27 mouse cellular contexts compared by ENCODE assay signal in the genomic region with DNA sequence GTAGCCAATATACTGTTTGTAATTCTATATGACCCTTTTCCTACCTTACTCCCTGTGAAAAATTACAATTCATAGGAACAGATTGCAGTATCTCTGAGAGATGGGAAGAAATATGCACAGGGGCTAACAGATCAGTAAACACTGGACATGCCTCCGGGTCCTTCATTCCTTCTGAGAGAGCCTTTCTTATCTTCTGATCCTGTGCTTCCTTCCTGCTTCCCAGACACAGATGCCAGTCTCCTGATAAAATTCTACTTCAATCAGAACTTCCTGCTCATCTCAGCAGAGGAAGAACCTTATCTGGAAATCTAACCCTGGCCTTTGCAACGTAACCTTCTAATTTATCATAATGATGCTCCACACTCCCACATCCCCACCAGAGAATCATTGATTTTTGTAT. TPM values are rescaled to one million over a fixed set of nuclear protein-coding genes. Genes with fewer than 3 reads are reported as not detected.
A peak's percentile ranks its signal among the peaks of the same experiment; 100 is the strongest.
DNase-seq lines count a peak whose midpoint lies in the region; ATAC-seq and TF ChIP-seq lines count a peak whose summit lies in the region.
"Had no signal": no experiment of that assay in that cellular context is flagged by ENCODE, and none has a peak within 500 bp of the region (broad histone marks: within the 10 kb centered on the region; RNA-seq: fewer than 3 reads in every experiment).

No protein-coding gene starts in this region.

- no peaks in the 10 kb centered on the region for H3K79me2 ChIP-seq in MEL (ENCODE audit: control insufficient read depth, insufficient read depth, low read length, poor library complexity)

- TF ChIP-seq POLR2A in kidney, adult 2 months (IDR thresholded peaks at IDR 0.05; ENCODE audit: low read depth, low read length): no peak
- TF ChIP-seq POLR2A in MEL (IDR thresholded peaks at IDR 0.05; ENCODE audit: control insufficient read depth in 1 of 2, insufficient read depth in 1 of 2, low read depth in 1 of 2, low read length in 2 of 2, poor library complexity in 1 of 2): no peak

- no peaks in the 10 kb centered on the region for H3K36me3 ChIP-seq in kidney, embryonic 16.5 days (ENCODE audit: insufficient read depth, low read length)
- no peaks in the 10 kb centered on the region for H3K36me3 ChIP-seq in kidney, adult 2 months (ENCODE audit: control insufficient read depth, insufficient read depth, low read length)
- H3K36me3 ChIP-seq in MEL (ENCODE audit: control insufficient read depth in 1 of 2, insufficient read depth in 2 of 2, low read length in 2 of 2): peaks cover 0 to 8% of the 10 kb centered on the region in 2 experiments; a peak in 2 of 4 replicates
- no peaks in the 10 kb centered on the region for H3K36me3 ChIP-seq in midbrain, embryonic 16.5 days (ENCODE audit: control insufficient read depth, insufficient read depth, low read length)
- H3K36me3 ChIP-seq: embryonic facial prominence, embryonic 15.5 days; forebrain, embryonic 10.5 days; heart, embryonic 13.5 days; hindbrain, embryonic 12.5 days had no signal

- no peaks in the 10 kb centered on the region for H3K4me1 ChIP-seq in kidney, embryonic 16.5 days (ENCODE audit: insufficient read depth, low read length)
- no peaks in the 10 kb centered on the region for H3K4me1 ChIP-seq in kidney, adult 2 months (ENCODE audit: control insufficient read depth, insufficient read depth, low read length)
- peaks cover 0 to 2% of the 10 kb centered on the region in 2 experiments; a peak in 1 of 4 replicates for H3K4me1 ChIP-seq in MEL (ENCODE audit: control insufficient read depth in 1 of 2, insufficient read depth in 2 of 2, low read length in 2 of 2)
- H3K4me1 ChIP-seq in midbrain, embryonic 16.5 days (ENCODE audit: control insufficient read depth, insufficient read depth, low read length): no peaks in the 10 kb centered on the region
- H3K4me1 ChIP-seq: embryonic facial prominence, embryonic 15.5 days; forebrain, embryonic 10.5 days; hindbrain, embryonic 12.5 days had no signal

- 32% methylated on average over 2 of the region's 2 CpGs for WGBS in kidney, embryonic 16.5 days
- WGBS in kidney, adult 2 months: 46% methylated on average over 2 of the region's 2 CpGs
- WGBS in midbrain, embryonic 16.5 days: 95% methylated on average over 2 of the region's 2 CpGs

- TF ChIP-seq EP300 in MEL (IDR thresholded peaks at IDR 0.05; ENCODE audit: low read depth in 1 of 2, low read length in 2 of 2): peak; percentile 31 to 33; a peak in 2 of 4 replicates

- no peak for DNase-seq in kidney, adult 2 months
- DNase-seq in 416B (ENCODE audit: low read depth) (peak; percentile 2), MEL (ENCODE audit: low read depth, low spot score) (no peak)
- DNase-seq in lung, postnatal 14 days: peak; percentile 3
- no peak for DNase-seq in cerebellum, adult 9-11 months
- DNase-seq: adrenal gland, postnatal 10 days; cerebellum, adult 11 months; cerebellum, adult 8-10 months; cerebellum, postnatal 25 days; embryo, embryonic 11 days; gastrocnemius, adult 2 months; gastrocnemius, postnatal 25 days; heart, postnatal 10 days; heart, postnatal 4 days had no signal

- H3K27ac ChIP-seq in kidney, embryonic 16.5 days (ENCODE audit: low read length): no peak overlapping the region
- no peak overlapping the region for H3K27ac ChIP-seq in kidney, adult 2 months (ENCODE audit: insufficient read depth, low read depth, low read length)
- H3K27ac ChIP-seq in MEL (ENCODE audit: control insufficient read depth, low read depth, low read length): no peak overlapping the region
- H3K27ac ChIP-seq in midbrain, embryonic 16.5 days (ENCODE audit: low read length): no peak overlapping the region
- H3K27ac ChIP-seq: embryonic facial prominence, embryonic 15.5 days; forebrain, embryonic 10.5 days; gastrocnemius, adult 2 months; heart, embryonic 13.5 days; hindbrain, embryonic 12.5 days had no signal

- H3K9me3 ChIP-seq in kidney, embryonic 16.5 days (ENCODE audit: low read length): no peaks in the 10 kb centered on the region
- no peaks in the 10 kb centered on the region for H3K9me3 ChIP-seq in MEL (replicated peaks; ENCODE audit: insufficient read depth, low read length)
- no peaks in the 10 kb centered on the region for H3K9me3 ChIP-seq in midbrain, embryonic 16.5 days (replicated peaks; ENCODE audit: control insufficient read depth, low read length, poor library complexity, severe bottlenecking)
- H3K9me3 ChIP-seq: embryonic facial prominence, embryonic 15.5 days; forebrain, embryonic 10.5 days; heart, embryonic 13.5 days; hindbrain, embryonic 12.5 days had no signal

- peak; percentile 75; the same call in 1 of the 2 replicates for ATAC-seq in kidney, embryonic 16.5 days (ENCODE audit: low FRiP score, low TSS enrichment)
- ATAC-seq in midbrain, embryonic 16.5 days: no peak
- ATAC-seq: forebrain, embryonic 14.5 days; hindbrain, embryonic 16.5 days had no signal

- H3K9ac ChIP-seq in kidney, embryonic 16.5 days (replicated peaks; ENCODE audit: low read length): no peak overlapping the region
- no peak overlapping the region for H3K9ac ChIP-seq in MEL (ENCODE audit: control insufficient read depth, low read depth, low read length, poor library complexity, severe bottlenecking)
- no peak overlapping the region for H3K9ac ChIP-seq in midbrain, embryonic 16.5 days (ENCODE audit: low read depth, low read length)
- H3K9ac ChIP-seq: embryonic facial prominence, embryonic 15.5 days; heart, embryonic 13.5 days; hindbrain, embryonic 12.5 days had no signal

- H3K27me3 ChIP-seq in kidney, embryonic 16.5 days (ENCODE audit: insufficient read depth, low read length): no peaks in the 10 kb centered on the region
- H3K27me3 ChIP-seq in kidney, adult 2 months (replicated peaks; ENCODE audit: control insufficient read depth, insufficient read depth, low read length): no peaks in the 10 kb centered on the region
- no peaks in the 10 kb centered on the region for H3K27me3 ChIP-seq in MEL (ENCODE audit: control insufficient read depth in 1 of 2, insufficient read depth in 2 of 2, low read length in 2 of 2)
- no peaks in the 10 kb centered on the region for H3K27me3 ChIP-seq in midbrain, embryonic 16.5 days (ENCODE audit: control insufficient read depth, insufficient read depth, low read depth, low read length)
- H3K27me3 ChIP-seq: embryonic facial prominence, embryonic 15.5 days; heart, embryonic 13.5 days; hindbrain, embryonic 12.5 days had no signal

- TF ChIP-seq CTCF in kidney, adult 2 months (conservative IDR thresholded peaks at IDR 0.05; ENCODE audit: insufficient read depth, insufficient read length, low read depth, low read length): no peak
- no peak for TF ChIP-seq CTCF in MEL (IDR thresholded peaks at IDR 0.05 in 2 of 3, conservative IDR thresholded peaks at IDR 0.05 in 1 of 3; ENCODE audit: control insufficient read depth in 1 of 3, insufficient read depth in 1 of 3, low read depth in 2 of 3, low read length in 3 of 3, poor library complexity in 1 of 3, severe bottlenecking in 1 of 3)

- no peak for TF ChIP-seq RAD21 in MEL (IDR thresholded peaks at IDR 0.05; ENCODE audit: low read depth, low read length)

- no peak overlapping the region for H3K4me2 ChIP-seq in kidney, embryonic 16.5 days (replicated peaks; ENCODE audit: low read depth, low read length)
- no peak overlapping the region for H3K4me2 ChIP-seq in midbrain, embryonic 16.5 days (ENCODE audit: low read length)
- H3K4me2 ChIP-seq: embryonic facial prominence, embryonic 15.5 days; heart, embryonic 13.5 days; hindbrain, embryonic 12.5 days had no signal

- no peak overlapping the region for H3K4me3 ChIP-seq in kidney, embryonic 16.5 days (ENCODE audit: low read length)
- no peak overlapping the region for H3K4me3 ChIP-seq in kidney, adult 2 months (ENCODE audit: insufficient read depth, low read depth, low read length)
- H3K4me3 ChIP-seq in MEL (ENCODE audit: control insufficient read depth in 1 of 2, insufficient read depth in 1 of 2, low read depth in 2 of 2, low read length in 2 of 2): no peak overlapping the region
- no peak overlapping the region for H3K4me3 ChIP-seq in midbrain, embryonic 16.5 days (ENCODE audit: low read depth, low read length)
- H3K4me3 ChIP-seq: embryonic facial prominence, embryonic 15.5 days; erythroblast, embryonic 14.5 days; forebrain, embryonic 10.5 days; gastrocnemius, adult 2 months; heart, embryonic 13.5 days; hindbrain, embryonic 12.5 days had no signal

TF ChIP-seq in MEL, 35 proteins besides CTCF, POLR2A, EP300 and RAD21:
- TF ChIP-seq TAL1 (IDR thresholded peaks at IDR 0.05; ENCODE audit: low read length) (peak; percentile 14; the same call in 1 of the 2 replicates), MEF2A (IDR thresholded peaks at IDR 0.05; ENCODE audit: extremely low read depth, insufficient replicate concordance, low read depth, low read length, poor library complexity, severe bottlenecking) (no peak), GATA1 (IDR thresholded peaks at IDR 0.05; ENCODE audit: low read depth, low read length) (peak; percentile 65)

RNA-seq across cellular contexts. Expression of a gene that starts 6.4 kb away (rescaled TPM):
- polyA plus RNA-seq in kidney, embryonic 16.5 days (2015; fragmentation: Nextera tagmentation; extraction: Ambion mirVana): not detected in 2 replicates
- not detected in 2 replicates for polyA plus RNA-seq in kidney, adult 2 months (2012; rRNA removed)
- total RNA-seq in MEL (2012; rRNA removed): not detected in 2 replicates
- not detected for polyA plus RNA-seq in MEL (2012; ENCODE audit: insufficient read depth in 1 of 2, insufficient read length in 2 of 2, low read depth in 1 of 2, low replicate concordance in 2 of 2, missing spikeins in 1 of 2)
- not detected in 2 replicates for polyA plus RNA-seq in midbrain, embryonic 16.5 days (2015; fragmentation: Nextera tagmentation; extraction: Ambion mirVana)
- total RNA-seq: adrenal gland, postnatal 10 days; adrenal gland, postnatal 4 days; gastrocnemius, adult 2 months; gastrocnemius, postnatal 25 days; granulocyte monocyte progenitor cell, adult 5-6 weeks; heart, adult 8-10 months; heart, postnatal 10 days; heart, postnatal 4 days had no signal
- polyA plus RNA-seq: embryonic facial prominence, embryonic 11.5 days; embryonic facial prominence, embryonic 15.5 days; erythroblast, embryonic 14.5 days; forebrain, embryonic 10.5 days; forebrain, embryonic 14.5 days; heart, embryonic 13.5 days; hindbrain, embryonic 12.5 days; hindbrain, embryonic 16.5 days had no signal

Comparison
In these comparisons a context has a peak if more than half of its experiments do, and no peak if none do; other contexts are left out.
1. DNase-seq: peak in 416B (single experiment) and lung, postnatal 14 days (single experiment); none in kidney, adult 2 months (single experiment), MEL (single experiment) and cerebellum, adult 9-11 months (single experiment).